Mouse (Mus musculus): ENCODE measurements at regions not wholly inside any gene's neighbourhood (a gene's known extent, or its start where the extent isn't known, plus 50 kb on each side); places are given as distances from the start of the nearest gene placed in this dataset.

- 75% methylated on average over 7 of the region's 7 CpGs for WGBS
Observed at GRCm38 (mm10) chr10:92625781-92626180, 96.4 kb downstream of the Nedd1 start.

GRCm38 (mm10) chr10:92615684-92616379, 106.4 kb downstream of the Nedd1 start:
- 69% methylated on average over 4 of the region's 5 CpGs for WGBS
- no peak for DNase-seq (ENCODE audit: low read depth, low spot score)

More at GRCm38 (mm10) chr10:92625781-92626180, 96.4 kb downstream of the Nedd1 start:
- DNase-seq (ENCODE audit: low read depth, low spot score), result no peak

GRCm38 (mm10) chr10:92614341-92614740, 107.9 kb downstream of the Nedd1 start:
- DNase-seq (ENCODE audit: low read depth, low spot score), result no peak
- WGBS, result 81% methylated on average over 6 of the region's 6 CpGs

- DNase-seq (ENCODE audit: low read depth, low spot score), result no peak
- WGBS, result 80% methylated on average over 3 of the region's 3 CpGs
Observed at GRCm38 (mm10) chr10:92611060-92611459, 111.2 kb downstream of the Nedd1 start.

- 64% methylated on average over 4 of the region's 4 CpGs for WGBS
- DNase-seq (ENCODE audit: low read depth, low spot score), result no peak
Observed at GRCm38 (mm10) chr10:92606761-92607160, 115.5 kb downstream of the Nedd1 start.

DNA sequence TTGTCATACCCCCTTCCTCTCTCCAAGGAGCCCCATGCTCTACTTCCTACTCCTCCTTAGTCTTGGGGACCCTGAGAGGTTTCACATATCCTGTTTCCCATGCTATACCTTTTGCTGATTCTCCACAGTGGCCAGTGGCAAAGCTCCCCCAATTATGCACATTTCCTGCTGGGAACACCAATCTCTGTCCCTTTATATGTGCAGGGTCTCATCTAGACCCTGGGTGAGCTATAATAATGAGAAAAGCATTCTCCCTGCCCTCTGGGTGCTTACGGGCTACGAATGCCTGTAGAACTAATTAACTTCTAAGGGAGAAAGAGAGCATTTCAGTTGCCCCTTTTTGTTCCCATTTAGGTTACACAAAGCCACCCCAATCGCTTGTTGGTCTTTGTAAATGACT, 116.6 kb downstream of the Nedd1 start:
- 84% methylated on average over 3 of the region's 3 CpGs for WGBS

GRCm38 (mm10) chr10:92600116-92600515, 122.1 kb downstream of the Nedd1 start:
- WGBS, result 71% methylated on average over 4 of the region's 4 CpGs
- DNase-seq (ENCODE audit: low read depth, low spot score), result no peak

More for the DNA sequence above, 116.6 kb downstream of the Nedd1 start:
- DNase-seq (ENCODE audit: low read depth, low spot score), result no peak

DNA sequence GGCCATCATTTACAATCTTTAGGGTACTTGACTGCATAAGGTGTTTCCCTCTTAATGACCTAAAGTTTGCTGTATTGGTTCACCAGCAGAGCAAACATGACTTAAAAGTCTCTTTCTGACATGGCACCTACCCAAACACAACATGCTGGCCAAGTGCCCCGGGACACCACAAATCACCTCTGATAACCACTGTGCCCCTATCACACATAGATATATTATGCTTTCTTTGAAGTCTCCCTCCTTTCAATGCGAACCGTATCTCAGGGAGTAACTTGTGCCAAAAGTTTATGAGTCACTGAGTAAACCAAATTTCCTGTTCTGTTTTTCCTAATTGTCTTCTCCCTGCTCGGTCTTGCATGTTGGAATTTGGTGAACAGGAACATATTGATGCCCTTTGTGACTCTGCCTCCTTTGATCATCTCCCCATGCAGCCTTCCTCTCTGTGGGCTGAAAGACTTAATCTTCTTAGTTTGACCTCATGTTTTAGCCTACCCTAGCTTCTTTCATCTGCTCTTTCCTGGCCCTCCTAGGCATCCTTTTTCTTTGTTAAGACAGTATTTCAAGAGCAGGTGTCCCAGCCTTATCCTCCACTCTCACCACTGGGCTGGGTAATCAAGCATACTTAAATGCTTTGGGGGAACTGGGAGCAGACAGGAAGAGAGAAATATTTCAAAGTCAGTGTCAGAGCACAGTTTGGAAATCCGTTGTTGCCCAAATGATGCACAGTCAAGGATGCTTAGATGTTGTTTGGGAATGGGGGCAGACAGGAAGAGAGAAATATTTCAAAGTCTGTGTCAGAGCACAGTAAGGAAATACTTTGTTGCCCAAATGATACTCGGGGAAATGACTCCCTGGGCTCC, 126.5 kb downstream of the Nedd1 start:
- 11% methylated on average over 6 of the region's 6 CpGs for WGBS

GRCm38 (mm10) chr10:92593947-92594460, 128.2 kb downstream of the Nedd1 start:
- no peak for DNase-seq (ENCODE audit: low read depth, low spot score)

More for the DNA sequence above, 126.5 kb downstream of the Nedd1 start:
- no peak for DNase-seq (ENCODE audit: low read depth, low spot score)

DNA sequence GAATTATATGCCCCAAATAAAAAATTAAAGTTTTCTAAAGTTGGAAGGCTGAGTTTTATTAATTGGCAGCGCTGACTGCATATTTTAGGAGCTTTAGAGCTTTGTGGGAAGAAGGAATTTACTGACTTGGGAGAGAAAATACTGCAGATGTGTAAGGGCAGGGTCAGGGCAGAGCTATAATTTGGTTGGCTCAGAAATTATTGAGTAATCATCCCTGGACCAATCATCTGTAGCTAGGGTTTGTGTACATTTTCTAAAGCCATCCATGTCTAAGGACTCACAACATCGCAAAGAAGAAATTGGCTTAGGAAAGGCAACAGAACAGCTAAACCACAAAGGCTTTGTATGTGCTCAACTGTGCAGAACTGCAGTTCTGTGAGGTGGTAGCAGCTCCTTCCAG, 143.3 kb downstream of the Nedd1 start:
- DNase-seq (ENCODE audit: low read depth, low spot score), result no peak
- 65% methylated on average over 2 of the region's 2 CpGs for WGBS

More at GRCm38 (mm10) chr10:92593947-92594460, 128.2 kb downstream of the Nedd1 start:
- WGBS, result 20% methylated on average over 7 of the region's 7 CpGs

DNA sequence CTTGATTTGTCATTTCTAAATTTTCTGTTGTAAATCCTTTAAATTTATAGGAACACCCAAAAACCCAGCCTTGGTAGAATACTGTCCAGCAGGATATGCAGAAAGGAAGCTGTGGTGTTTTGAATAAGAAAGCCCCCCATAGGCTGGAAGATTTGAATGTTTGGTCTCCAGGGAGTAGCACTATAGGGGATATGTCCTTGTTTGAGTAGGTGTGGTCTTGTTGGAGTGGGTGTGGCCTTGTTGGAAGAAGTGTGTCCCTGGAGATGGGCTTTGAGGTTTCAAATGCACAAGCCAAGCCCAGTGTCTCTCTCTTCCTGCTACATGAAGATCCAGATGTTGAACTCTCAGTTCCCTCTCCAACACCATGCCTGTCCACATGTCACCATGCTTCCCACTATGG, 151.7 kb downstream of the Nedd1 start:
- DNase-seq (ENCODE audit: low read depth, low spot score), result no peak

GRCm38 (mm10) chr10:92557463-92557862, 164.8 kb downstream of the Nedd1 start:
- WGBS, result 67% methylated on average over 4 of the region's 4 CpGs
- DNase-seq (ENCODE audit: low read depth, low spot score), result no peak

GRCm38 (mm10) chr10:92556526-92557422, 165.4 kb downstream of the Nedd1 start:
- WGBS, result 30% methylated on average over 8 of the region's 8 CpGs
- DNase-seq (ENCODE audit: low read depth, low spot score), result no peak

DNA sequence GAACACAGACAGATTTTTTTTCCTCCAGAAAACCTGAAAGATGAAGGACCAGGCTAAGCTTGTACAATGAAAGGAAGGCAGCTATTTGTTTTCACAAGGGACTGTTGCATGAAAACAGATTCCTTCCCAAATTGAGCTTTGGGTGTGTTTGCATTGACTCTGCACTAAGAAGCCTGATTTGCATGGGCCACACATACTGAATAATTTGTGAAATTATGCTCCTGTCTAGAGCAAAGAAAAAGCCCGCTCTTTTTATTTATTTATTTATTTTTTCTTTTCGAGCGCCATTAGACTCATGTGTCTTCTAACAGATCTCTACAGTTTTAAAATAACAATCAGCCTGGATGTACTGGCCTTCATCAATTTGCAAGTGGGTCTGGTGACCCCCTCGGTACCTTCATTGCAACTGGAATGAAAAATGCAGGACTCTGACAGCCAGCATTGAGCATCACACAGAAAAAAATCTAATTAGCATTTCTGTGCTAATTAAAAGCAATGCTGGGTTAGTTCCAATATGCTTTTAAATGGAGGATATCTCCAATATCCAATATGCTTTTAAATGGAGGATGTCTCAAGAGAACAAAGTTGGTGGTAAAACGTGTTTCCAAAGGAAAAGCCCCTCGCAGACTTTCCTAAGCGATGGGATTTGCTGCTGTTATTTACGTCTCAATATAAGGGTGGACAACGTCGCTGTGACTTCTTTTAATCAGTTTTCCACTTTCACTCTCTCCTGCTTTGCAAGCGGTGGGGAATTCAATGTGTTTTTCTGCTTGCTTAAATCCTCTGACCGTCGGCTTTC, 166.3 kb downstream of the Nedd1 start:
- 72% methylated on average over 13 of the region's 13 CpGs for WGBS
- DNase-seq (ENCODE audit: low read depth, low spot score), result no peak

DNA sequence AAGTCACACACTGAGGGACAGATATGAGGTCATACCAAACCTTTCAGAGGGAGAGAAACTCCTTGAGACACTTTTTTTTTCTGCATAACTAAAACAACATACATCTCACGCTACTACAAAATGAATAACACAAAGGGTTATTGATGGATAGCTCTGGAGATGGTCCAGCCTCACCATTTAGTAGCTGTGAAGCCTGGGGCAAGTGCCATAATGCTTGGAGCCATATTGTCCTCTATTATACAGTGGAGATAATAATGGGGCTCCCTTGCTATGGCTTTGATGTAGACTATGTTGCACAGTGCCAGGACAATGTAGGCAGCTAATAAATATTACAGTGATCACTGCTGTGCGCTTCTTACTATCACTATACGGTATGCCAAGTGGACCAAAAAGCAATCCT, 168.3 kb downstream of the Nedd1 start:
- WGBS, result 85% methylated on average over 3 of the region's 3 CpGs
- no peak for DNase-seq (ENCODE audit: low read depth, low spot score)

GRCm38 (mm10) chr10:92548875-92549586, 173.2 kb downstream of the Nedd1 start:
- DNase-seq (ENCODE audit: low read depth, low spot score), result no peak
- WGBS, result 68% methylated on average over 4 of the region's 4 CpGs

DNA sequence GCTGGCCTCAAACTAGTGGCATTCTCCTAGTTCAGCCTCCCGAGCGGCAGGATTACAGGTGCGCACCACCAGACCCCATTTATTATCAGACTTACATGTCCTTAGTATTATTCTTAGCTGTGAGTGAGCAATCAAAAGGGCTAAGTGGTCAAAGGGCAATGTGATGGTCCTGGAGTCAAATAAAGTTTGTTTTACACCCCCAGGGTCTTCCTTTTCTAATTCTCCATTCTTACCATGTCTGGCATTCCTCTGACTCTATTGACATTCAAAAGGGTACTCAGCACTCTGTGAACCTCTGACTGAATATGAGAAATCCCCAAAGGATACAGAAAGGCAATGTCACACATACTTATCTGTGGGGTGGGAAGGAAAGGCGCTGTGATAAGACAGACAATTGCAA, 183.8 kb downstream of the Nedd1 start:
- DNase-seq (ENCODE audit: low read depth, low spot score), result no peak
- WGBS, result 84% methylated on average over 4 of the region's 4 CpGs

GRCm38 (mm10) chr10:92516886-92517285, 205.3 kb downstream of the Nedd1 start:
- WGBS, result 77% methylated on average over 5 of the region's 5 CpGs
- DNase-seq (ENCODE audit: low read depth, low spot score), result no peak
